Mouse (Mus musculus): Measurements from ENCODE around the gene Cuedc1. TPM values are rescaled to one million over a fixed set of nuclear protein-coding genes. Genes with fewer than 3 reads are reported as not detected.

The Cuedc1 gene
- polyA plus RNA-seq, 1 experiment from 2014 or later = 43.4 TPM

DNA sequence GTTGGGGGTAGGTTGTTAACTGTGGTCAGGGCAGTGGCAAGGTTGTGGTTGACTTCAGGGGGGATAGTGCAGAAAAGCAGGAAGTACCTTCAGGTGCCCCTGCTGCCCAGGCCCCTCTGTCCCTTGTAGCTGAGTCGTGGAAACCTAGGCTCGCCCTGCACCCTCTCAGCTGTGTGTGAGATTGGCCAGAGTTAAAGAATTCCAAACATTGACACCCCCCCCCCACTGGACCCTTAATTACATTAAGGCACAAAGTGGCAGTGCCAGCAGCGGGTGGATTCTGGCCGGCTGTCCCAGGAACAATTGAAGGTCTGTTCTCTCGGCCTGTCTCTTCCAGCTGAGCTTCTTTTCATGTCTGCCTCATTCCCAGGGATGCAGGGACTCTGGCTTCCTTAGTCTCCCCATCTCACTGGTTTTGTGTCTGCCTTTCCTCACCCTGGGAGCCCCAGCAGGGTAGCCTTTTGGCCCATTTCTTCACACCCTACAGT lies 28.5 kb downstream of the Cuedc1 start:
- ATAC-seq (replicated peaks) = peak; percentile 57; the same call in 1 of the 2 replicates
- WGBS = 10% methylated on average over 5 of the region's 5 CpGs
- Histone ChIP-seq H3K27me3 (no peaks in the 10 kb centered on the region), H3K36me3 (no peaks in the 10 kb centered on the region), H3K9ac (replicated peaks) (no peak overlapping the region), H3K4me3 (no peak overlapping the region), H3K4me1 (peaks cover 29% of the 10 kb centered on the region), H3K27ac (replicated peaks) (peak overlapping the region; percentile 61), H3K9me3 (no peaks in the 10 kb centered on the region), H3K4me2 (replicated peaks) (no peak overlapping the region)

GRCm38 (mm10) chr11:88128461-88128860 lies 30.6 kb downstream of the Cuedc1 start:
- Histone ChIP-seq H3K27me3 (no peaks in the 10 kb centered on the region), H3K9me3 (no peaks in the 10 kb centered on the region), H3K4me1 (peaks cover 24% of the 10 kb centered on the region), H3K4me3 (no peak overlapping the region), H3K4me2 (replicated peaks) (no peak overlapping the region), H3K9ac (replicated peaks) (no peak overlapping the region), H3K36me3 (no peaks in the 10 kb centered on the region), H3K27ac (replicated peaks) (no peak overlapping the region)
- WGBS = 92% methylated on average over 9 of the region's 9 CpGs
- ATAC-seq (replicated peaks) = no peak

DNA sequence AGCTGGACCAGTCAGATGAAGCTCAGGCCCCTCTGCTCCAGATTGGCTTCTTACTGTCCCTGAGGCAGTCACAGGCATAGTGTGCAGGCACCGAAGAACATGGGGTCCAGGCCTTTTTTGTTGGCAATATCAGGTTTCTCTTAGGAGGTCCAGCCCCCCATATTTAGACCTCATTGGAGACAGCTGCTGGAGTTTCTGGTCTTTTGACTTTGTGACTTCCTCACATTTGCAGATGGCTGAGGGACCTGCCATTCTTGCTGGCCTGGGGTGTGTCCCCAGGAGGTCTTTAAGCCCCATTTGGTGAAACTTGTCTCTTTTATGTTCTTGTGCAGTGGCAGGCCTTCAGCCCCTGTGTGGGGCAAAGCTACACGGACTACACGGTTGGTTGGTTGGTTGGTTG lies 31.4 kb downstream of the Cuedc1 start:
- Histone ChIP-seq H3K9me3 (no peaks in the 10 kb centered on the region), H3K27ac (replicated peaks) (no peak overlapping the region), H3K4me1 (peaks cover 17% of the 10 kb centered on the region), H3K27me3 (no peaks in the 10 kb centered on the region), H3K9ac (replicated peaks) (no peak overlapping the region), H3K4me2 (replicated peaks) (no peak overlapping the region), H3K36me3 (no peaks in the 10 kb centered on the region), H3K4me3 (no peak overlapping the region)
- ATAC-seq (replicated peaks) = no peak
- 69% methylated on average over 3 of the region's 3 CpGs for WGBS

DNA sequence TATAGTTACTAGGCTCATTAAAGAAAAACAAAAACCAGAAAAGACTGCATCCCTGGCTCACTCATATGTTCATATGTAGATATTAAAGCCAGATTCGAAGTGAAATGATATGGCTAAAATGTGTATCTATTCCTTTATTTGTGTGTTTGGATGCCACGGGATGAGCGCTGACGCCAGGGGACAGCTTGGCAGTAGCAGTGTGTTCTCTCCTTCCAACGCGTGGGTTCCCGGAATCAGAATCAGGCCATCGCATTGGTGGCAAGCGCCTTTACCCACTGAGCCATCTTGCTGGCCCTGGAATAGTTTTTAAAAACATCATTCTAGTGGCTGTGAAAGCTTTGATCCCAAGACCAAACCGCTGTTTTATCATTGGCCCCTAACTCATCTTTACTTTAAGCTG lies 32.1 kb downstream of the Cuedc1 start:
- H3K27me3 ChIP-seq = no peaks in the 10 kb centered on the region
- no peak overlapping the region for H3K27ac ChIP-seq (replicated peaks)
- no peak overlapping the region for H3K4me3 ChIP-seq
- H3K4me1 ChIP-seq = peaks cover 15% of the 10 kb centered on the region
- H3K9me3 ChIP-seq = no peaks in the 10 kb centered on the region
- H3K36me3 ChIP-seq = no peaks in the 10 kb centered on the region
- H3K9ac ChIP-seq (replicated peaks) = no peak overlapping the region
- 93% methylated on average over 10 of the region's 10 CpGs for WGBS
- no peak overlapping the region for H3K4me2 ChIP-seq (replicated peaks)
- ATAC-seq (replicated peaks) = no peak

DNA sequence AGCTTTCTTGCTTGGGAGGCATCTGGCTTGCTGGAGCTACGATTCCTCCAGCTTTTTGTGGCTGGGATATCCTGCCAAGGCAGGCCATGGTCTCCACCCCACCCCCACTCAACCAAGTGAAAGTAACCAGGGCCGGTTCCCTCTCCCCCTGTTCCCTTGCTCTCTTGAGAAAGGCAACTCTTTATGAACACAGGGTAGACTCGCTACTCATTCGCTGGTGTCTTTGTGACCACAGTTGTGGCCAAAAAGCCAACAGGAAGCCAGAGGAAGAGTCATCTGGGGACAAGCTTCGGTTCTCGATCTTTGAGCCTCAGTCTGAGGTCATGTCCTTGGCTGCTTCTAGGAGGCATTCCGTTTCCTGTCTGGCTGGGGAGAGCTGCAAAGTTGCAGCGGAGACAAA lies 34.0 kb downstream of the Cuedc1 start:
- Histone ChIP-seq H3K36me3 (no peaks in the 10 kb centered on the region), H3K9me3 (no peaks in the 10 kb centered on the region), H3K27me3 (no peaks in the 10 kb centered on the region), H3K9ac (replicated peaks) (no peak overlapping the region), H3K4me2 (replicated peaks) (no peak overlapping the region), H3K4me3 (no peak overlapping the region), H3K27ac (replicated peaks) (no peak overlapping the region), H3K4me1 (0 out of 2 replicates have a peak, but pooled peaks cover 5% of the 10 kb centered on the region)
- WGBS = 76% methylated on average over 8 of the region's 8 CpGs
- ATAC-seq (replicated peaks) = no peak

GRCm38 (mm10) chr11:88135218-88135617 lies 37.4 kb downstream of the Cuedc1 start:
- 68% methylated on average over 7 of the region's 7 CpGs for WGBS
- Histone ChIP-seq H3K27ac (replicated peaks) (no peak overlapping the region), H3K27me3 (no peaks in the 10 kb centered on the region), H3K36me3 (no peaks in the 10 kb centered on the region), H3K9ac (replicated peaks) (no peak overlapping the region), H3K4me2 (replicated peaks) (no peak overlapping the region), H3K4me1 (peaks cover 32% of the 10 kb centered on the region), H3K9me3 (no peaks in the 10 kb centered on the region), H3K4me3 (no peak overlapping the region)
- ATAC-seq (replicated peaks) = no peak

DNA sequence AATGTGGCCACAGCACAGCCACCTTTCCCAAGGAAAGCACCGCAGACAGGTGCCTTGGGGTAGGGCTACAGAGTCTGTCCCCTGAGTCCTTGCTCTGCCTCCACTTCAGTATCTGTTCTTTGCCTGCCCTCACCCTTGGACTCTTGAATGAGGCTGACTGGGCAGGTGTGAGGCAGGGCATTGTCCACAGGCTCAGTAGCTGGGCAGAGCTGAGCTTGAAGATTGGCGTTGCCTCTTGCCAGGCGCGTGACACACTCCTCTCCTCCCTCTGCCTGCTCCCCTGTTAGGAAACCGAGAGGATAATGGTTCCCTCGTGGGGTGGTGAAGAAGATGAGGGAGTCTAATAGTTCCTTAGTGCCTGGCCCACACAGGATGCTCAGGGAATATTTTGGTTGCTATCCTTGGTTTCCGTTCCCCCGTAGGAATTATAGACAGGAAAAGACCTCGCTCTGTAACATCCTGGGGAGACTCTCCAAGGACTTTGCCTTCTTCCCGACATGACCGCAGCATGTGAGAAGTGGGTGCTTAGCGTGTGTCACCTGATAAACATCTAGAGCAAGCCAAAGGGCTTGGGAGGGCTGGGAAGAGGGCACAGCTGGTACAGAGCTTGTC lies 40.1 kb downstream of the Cuedc1 start:
- Histone ChIP-seq H3K9me3 (no peaks in the 10 kb centered on the region), H3K9ac (replicated peaks) (no peak overlapping the region), H3K4me3 (no peak overlapping the region), H3K27ac (replicated peaks) (peak overlapping the region; percentile 89), H3K4me2 (replicated peaks) (no peak overlapping the region), H3K36me3 (0 out of 2 replicates have a peak, but pooled peaks cover under 1% of the 10 kb centered on the region), H3K4me1 (peaks cover 41% of the 10 kb centered on the region), H3K27me3 (no peaks in the 10 kb centered on the region)
- WGBS = 63% methylated on average over 12 of the region's 12 CpGs
- ATAC-seq (replicated peaks) = no peak

DNA sequence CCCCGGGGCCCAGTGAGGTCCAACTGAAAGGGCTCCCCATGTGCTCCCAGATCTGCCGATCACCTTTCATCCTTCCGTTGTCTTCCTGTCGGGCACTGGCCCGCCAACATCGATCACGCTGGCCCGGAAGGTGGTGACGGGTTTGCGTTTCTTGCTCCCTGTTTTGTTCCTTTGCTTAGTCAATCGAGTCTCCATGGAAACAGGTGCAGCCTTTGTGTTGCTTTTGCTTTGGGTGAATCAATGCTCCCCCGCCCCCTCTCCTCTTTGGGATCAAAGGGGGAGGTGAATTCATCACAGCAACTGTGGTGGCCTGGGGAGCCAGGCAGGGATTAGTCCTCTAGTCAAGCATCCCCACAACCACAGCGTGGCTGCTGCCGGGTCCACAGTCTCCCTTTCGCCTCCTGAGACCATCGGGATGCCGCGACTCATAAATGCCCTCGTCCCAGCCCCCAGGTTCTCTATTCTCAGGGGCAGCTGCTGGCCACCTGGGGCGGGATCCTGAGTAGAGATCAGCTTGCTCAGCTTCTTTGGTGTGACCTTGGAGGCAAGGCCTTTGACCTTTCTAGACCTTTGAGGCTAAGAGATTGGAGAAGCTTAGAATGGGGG lies 41.5 kb downstream of the Cuedc1 start:
- Histone ChIP-seq H3K4me3 (peak overlapping the region; percentile 25), H3K27ac (replicated peaks) (peak overlapping the region; percentile 89), H3K27me3 (no peaks in the 10 kb centered on the region), H3K36me3 (0 out of 2 replicates have a peak, but pooled peaks cover 4% of the 10 kb centered on the region), H3K4me2 (replicated peaks) (peak overlapping the region; percentile 45), H3K9ac (replicated peaks) (peak overlapping the region; percentile 42), H3K4me1 (peaks cover 41% of the 10 kb centered on the region), H3K9me3 (no peaks in the 10 kb centered on the region)
- WGBS = 3% methylated on average over 20 of the region's 20 CpGs
- ATAC-seq (replicated peaks) = peak; percentile 72

DNA sequence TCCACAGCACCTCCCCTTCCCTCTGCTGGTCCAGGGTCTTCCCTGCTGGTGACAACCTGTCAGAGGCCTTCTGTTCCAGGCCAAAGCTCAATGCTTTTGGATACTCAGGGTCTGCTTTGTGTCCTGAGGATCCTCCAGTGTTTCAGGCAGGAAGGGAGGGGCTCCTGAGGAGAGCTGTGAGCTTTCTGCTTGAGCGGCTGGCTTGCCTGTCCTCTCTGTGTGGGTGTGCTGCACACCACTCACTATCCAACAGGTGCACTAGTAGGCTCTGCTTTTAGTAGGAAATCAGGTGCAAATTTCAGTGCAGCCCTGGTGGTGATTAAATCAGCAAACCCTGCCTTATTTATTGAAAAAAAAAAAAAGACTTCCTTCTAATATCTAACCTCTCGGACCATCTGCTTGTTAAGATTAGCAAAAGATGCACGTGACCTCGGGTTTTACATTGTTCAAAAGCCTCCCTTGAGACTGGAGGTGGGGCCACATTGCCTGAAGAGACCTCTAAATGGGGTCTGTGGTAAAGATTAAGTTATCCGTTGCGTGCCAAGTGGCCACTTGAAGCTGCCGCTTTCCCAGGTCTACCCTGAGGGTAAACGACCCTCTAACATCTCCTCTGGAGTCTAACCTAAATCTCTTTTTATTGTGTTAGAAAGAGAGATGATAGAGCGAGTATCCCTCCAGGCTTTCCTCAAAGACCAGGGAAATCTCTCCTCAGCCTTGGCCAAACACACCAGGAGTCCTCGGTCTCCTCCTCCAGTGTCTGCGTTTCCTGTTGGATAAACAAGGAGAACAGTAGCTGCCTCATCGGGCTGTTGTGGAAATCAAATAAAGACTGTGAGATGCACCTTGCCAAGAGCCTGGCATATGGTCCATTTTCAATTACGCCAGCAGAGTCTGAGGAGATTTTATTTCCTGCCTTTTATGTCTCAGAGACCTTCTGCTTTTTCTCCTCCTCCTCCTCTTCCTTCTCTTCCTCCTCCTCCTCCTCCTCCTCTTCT lies 42.5 kb downstream of the Cuedc1 start:
- Histone ChIP-seq H3K9me3 (no peaks in the 10 kb centered on the region), H3K4me1 (peaks cover 41% of the 10 kb centered on the region), H3K4me2 (replicated peaks) (peak overlapping the region; percentile 15; the same call in 1 of the 2 replicates), H3K4me3 (no peak overlapping the region), H3K9ac (replicated peaks) (no peak overlapping the region), H3K27me3 (no peaks in the 10 kb centered on the region), H3K36me3 (0 out of 2 replicates have a peak, but pooled peaks cover 4% of the 10 kb centered on the region), H3K27ac (replicated peaks) (peak overlapping the region; percentile 89)
- peak; percentile 44; the same call in 1 of the 2 replicates for ATAC-seq (replicated peaks)
- WGBS = 12% methylated on average over 13 of the region's 13 CpGs

GRCm38 (mm10) chr11:88142362-88142761 lies 44.5 kb downstream of the Cuedc1 start:
- Histone ChIP-seq H3K4me1 (peaks cover 49% of the 10 kb centered on the region), H3K36me3 (0 out of 2 replicates have a peak, but pooled peaks cover 4% of the 10 kb centered on the region), H3K9me3 (no peaks in the 10 kb centered on the region), H3K4me3 (no peak overlapping the region), H3K27ac (replicated peaks) (no peak overlapping the region), H3K9ac (replicated peaks) (no peak overlapping the region), H3K27me3 (no peaks in the 10 kb centered on the region), H3K4me2 (replicated peaks) (no peak overlapping the region)
- no peak for ATAC-seq (replicated peaks)
- WGBS = 27% methylated on average over 8 of the region's 8 CpGs

- no peak overlapping the region for H3K4me2 ChIP-seq (replicated peaks)
- WGBS = 47% methylated on average over 4 of the region's 4 CpGs
- H3K27me3 ChIP-seq = no peaks in the 10 kb centered on the region
- ATAC-seq (replicated peaks) = no peak
- H3K9ac ChIP-seq (replicated peaks) = no peak overlapping the region
- H3K4me1 ChIP-seq = peaks cover 42% of the 10 kb centered on the region
- no peak overlapping the region for H3K4me3 ChIP-seq
- no peaks in the 10 kb centered on the region for H3K9me3 ChIP-seq
- no peak overlapping the region for H3K27ac ChIP-seq (replicated peaks)
- 0 out of 2 replicates have a peak, but pooled peaks cover 4% of the 10 kb centered on the region for H3K36me3 ChIP-seq
Observed at GRCm38 (mm10) chr11:88144100-88144499, 46.2 kb downstream of the Cuedc1 start.
